Mouse (Mus musculus) liver, postnatal 0 days (tissue): ENCODE data around the gene Klf11.

ENCODE experiments used
- CTCF ChIP-seq: sonication (generic); IDR thresholded peaks from 2 replicates; pipeline ENCODE4 v1.5.1; 2016; ENCODE audit warnings: antibody characterized with exemption, low read depth
- EP300 ChIP-seq: IDR thresholded peaks from 2 replicates; pipeline ENCODE4 v1.6.1; 2016; ENCODE audit warnings: antibody characterized with exemption, low read depth, mild to moderate bottlenecking

GRCm38 (mm10) chr12:24634648-24635047 lies 16.4 kb upstream of the Klf11 start:
- TF ChIP-seq CTCF (no peak), EP300 (no peak)
